Mouse (Mus musculus) midbrain, embryonic 12.5 days (tissue): ENCODE results near the gene Saysd1. TPM values are rescaled to one million over a fixed set of nuclear protein-coding genes. Genes with fewer than 3 reads are reported as not detected.

ENCODE experiments used
- ATAC-seq: fragments of 200-750 bp; cut with Nextera tagmentation; 2 replicates; pipeline ENCODE4 v1.8.0; 2017; ENCODE audit warnings: low read depth, moderate TSS enrichment, moderate library complexity; ENCODE audit not compliant: low FRiP score
- H3K27ac ChIP-seq: fragments of 300-500 bp; sonication (generic); replicated peaks from 2 replicates; pipeline ENCODE4 v1.5.1; 2016; ENCODE audit warnings: mild to moderate bottlenecking
- H3K27me3 ChIP-seq: fragments of 300-500 bp; sonication (generic); 2 replicates; pipeline ENCODE4 v1.6.1; 2016; ENCODE audit warnings: mild to moderate bottlenecking
- H3K36me3 ChIP-seq: fragments of 300-500 bp; sonication (generic); 2 replicates; pipeline ENCODE4 v1.6.1; 2016
- H3K4me1 ChIP-seq: fragments of 300-500 bp; sonication (generic); 2 replicates; pipeline ENCODE4 v1.6.1; 2016
- H3K4me2 ChIP-seq: fragments of 300-500 bp; sonication (generic); replicated peaks from 2 replicates; pipeline ENCODE4 v1.6.1; 2016; ENCODE audit warnings: mild to moderate bottlenecking, moderate library complexity
- H3K4me3 ChIP-seq: fragments of 300-500 bp; sonication (generic); 2 replicates; pipeline ENCODE4 v1.5.1; 2016; ENCODE audit warnings: mild to moderate bottlenecking
- H3K9ac ChIP-seq: fragments of 300-500 bp; sonication (generic); replicated peaks from 2 replicates; pipeline ENCODE4 v1.6.1; 2016; ENCODE audit warnings: mild to moderate bottlenecking, moderate library complexity
- H3K9me3 ChIP-seq: fragments of 300-500 bp; sonication (generic); 2 replicates; pipeline ENCODE4 v1.6.1; 2016; ENCODE audit warnings: mild to moderate bottlenecking
- WGBS: fragments of 180-500 bp; shearing (Covaris S2); methylation state at CpG from one replicate; pipeline ENCODE4 v1.1.7; 2016; 5-methylcytosine and 5-hydroxymethylcytosine counted together
- polyA plus RNA-seq: library from polyadenylated mRNA; unstranded; fragments of >200 nt; fragmentation: Nextera tagmentation; extraction: Ambion mirVana; gene quantifications from 2 replicates; pipeline ENCODE4 v1.2.1, GENCODE M21; 2016

Saysd1 gene
- 11.2 and 12.1 TPM in 2 replicates for polyA plus RNA-seq

DNA sequence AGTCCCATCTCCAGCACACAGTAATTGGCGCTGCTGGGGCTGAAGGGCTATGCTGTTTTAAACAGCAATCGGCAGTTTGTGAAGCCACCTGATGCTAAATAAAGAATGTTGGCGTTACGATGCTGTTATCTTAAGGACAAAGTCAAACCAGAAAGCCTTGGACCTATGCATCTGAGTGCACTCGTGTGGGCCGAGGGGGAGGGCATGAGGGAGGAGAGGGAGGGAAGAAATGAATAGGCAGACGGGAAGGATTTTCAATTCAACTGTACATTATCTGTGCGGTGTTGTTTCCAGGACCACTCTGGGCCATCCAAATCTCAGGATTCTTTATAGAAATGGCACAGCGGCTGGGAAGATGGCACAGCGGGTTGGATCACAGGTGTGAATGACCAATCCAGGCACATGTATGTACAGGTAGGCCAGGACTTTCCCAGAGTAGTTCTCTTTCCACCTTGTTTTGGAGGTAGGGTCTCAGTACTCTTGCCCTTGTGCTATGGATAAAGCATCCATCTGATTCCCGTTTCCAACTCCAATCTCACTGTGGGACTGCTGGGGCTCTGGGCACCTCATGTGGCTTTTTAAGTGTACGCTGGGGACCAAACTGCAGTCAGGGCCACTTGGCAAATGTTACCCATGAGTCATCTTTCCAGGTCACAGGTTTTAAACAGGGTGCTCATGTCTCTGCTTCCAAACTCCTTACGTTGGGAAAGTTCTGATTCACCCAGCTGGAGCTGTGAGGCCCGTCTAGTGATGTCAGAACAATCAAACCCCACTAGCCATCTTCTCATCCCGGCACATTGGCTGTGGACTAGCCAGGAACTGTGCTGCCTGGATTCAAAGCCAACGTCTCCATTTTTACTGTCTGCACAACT lies at the start of gene Saysd1:
Gene Saysd1, minus strand, starts transcription at position 51 of the 872 bp plus-strand sequence.
- H3K4me3 ChIP-seq, result no peak within 1 kb of the TSS
- no peaks in the 10 kb centered on the region for H3K27me3 ChIP-seq
- no peak within 1 kb of the TSS for H3K27ac ChIP-seq
- no peak within 1 kb of the TSS for H3K4me2 ChIP-seq
- H3K9me3 ChIP-seq, result no peaks in the 10 kb centered on the region
- ATAC-seq, result no peak
- peaks cover 19% of the 10 kb centered on the region for H3K36me3 ChIP-seq
- WGBS, result 87% methylated on average over 16 of the region's 16 CpGs
- peaks cover 3% of the 10 kb centered on the region for H3K4me1 ChIP-seq
- H3K9ac ChIP-seq, result no peak within 1 kb of the TSS

DNA sequence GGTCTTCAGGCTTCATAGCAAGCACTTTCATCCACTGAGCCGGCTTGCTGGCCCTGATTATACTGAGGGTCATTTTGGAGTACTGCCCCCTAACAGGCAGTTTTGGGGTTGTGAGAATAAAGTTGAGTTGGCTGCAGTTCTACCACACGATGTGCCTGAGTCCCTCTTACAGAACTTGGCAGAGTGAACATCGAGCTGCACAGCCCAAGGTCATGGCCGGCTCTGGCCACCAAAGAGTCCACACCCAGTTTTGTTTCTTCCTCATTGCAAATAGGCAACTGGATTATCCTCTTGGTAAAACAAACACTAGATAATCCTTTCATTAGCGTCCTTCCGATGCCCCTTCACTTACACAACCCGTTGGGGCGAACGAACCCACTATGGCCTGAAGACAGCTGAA lies 47.1 kb upstream of the Saysd1 start:
- Histone ChIP-seq H3K27ac (no peak overlapping the region), H3K4me1 (peaks cover 30% of the 10 kb centered on the region), H3K4me3 (no peak overlapping the region), H3K9me3 (no peaks in the 10 kb centered on the region), H3K27me3 (peaks cover 7% of the 10 kb centered on the region), H3K9ac (no peak overlapping the region), H3K36me3 (no peaks in the 10 kb centered on the region), H3K4me2 (no peak overlapping the region)
- no peak for ATAC-seq
- WGBS, result 68% methylated on average over 9 of the region's 9 CpGs

DNA sequence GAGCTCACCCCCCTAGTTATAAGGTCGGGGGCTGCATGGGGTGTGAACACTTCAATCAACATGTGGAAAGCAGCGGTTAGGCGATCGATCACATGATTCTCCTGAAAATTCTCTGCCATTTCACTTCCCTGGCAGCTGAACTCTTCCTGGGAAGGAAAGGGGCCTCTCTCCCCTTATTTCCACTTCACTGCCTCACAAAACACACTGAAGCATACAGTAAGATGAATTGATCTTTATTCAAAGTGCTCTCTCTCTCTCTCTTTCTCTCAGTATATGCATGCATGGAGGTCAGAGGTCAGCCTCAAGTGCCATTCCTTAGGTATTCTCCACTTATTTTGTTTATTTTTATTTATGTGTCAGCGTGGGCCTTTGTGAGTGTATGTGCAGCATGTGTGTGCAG lies 45.4 kb upstream of the Saysd1 start:
- H3K4me2 ChIP-seq, result no peak overlapping the region
- no peak for ATAC-seq
- no peaks in the 10 kb centered on the region for H3K36me3 ChIP-seq
- peaks cover 46% of the 10 kb centered on the region for H3K4me1 ChIP-seq
- no peak overlapping the region for H3K27ac ChIP-seq
- no peak overlapping the region for H3K9ac ChIP-seq
- H3K9me3 ChIP-seq, result no peaks in the 10 kb centered on the region
- no peak overlapping the region for H3K4me3 ChIP-seq
- WGBS, result 46% methylated on average over 5 of the region's 5 CpGs
- H3K27me3 ChIP-seq, result peaks cover 18% of the 10 kb centered on the region

DNA sequence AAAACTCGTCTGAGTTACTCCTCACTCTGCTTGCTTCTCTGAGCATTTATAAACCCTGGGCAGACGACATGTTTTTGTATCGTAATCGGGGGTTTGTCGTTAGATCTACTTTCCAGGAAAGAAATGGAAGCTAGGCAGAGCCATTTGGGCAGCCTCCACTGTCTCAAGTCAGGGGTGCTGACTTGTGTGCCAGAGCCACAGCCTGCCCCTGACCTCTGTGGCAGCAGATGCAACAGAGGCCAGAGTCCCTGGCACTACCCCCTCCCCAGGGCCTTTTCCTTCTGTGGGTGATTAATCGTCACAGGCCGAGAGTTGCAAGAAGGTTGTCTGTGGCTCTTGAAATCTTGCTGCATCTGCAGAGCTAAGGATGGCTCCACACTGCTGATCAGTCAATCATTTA lies 44.3 kb upstream of the Saysd1 start:
- peaks cover 52% of the 10 kb centered on the region for H3K4me1 ChIP-seq
- H3K4me2 ChIP-seq, result no peak overlapping the region
- no peaks in the 10 kb centered on the region for H3K9me3 ChIP-seq
- H3K4me3 ChIP-seq, result no peak overlapping the region
- no peak for ATAC-seq
- H3K9ac ChIP-seq, result no peak overlapping the region
- no peak overlapping the region for H3K27ac ChIP-seq
- no peaks in the 10 kb centered on the region for H3K36me3 ChIP-seq
- 82% methylated on average over 7 of the region's 7 CpGs for WGBS
- H3K27me3 ChIP-seq, result peaks cover 18% of the 10 kb centered on the region

DNA sequence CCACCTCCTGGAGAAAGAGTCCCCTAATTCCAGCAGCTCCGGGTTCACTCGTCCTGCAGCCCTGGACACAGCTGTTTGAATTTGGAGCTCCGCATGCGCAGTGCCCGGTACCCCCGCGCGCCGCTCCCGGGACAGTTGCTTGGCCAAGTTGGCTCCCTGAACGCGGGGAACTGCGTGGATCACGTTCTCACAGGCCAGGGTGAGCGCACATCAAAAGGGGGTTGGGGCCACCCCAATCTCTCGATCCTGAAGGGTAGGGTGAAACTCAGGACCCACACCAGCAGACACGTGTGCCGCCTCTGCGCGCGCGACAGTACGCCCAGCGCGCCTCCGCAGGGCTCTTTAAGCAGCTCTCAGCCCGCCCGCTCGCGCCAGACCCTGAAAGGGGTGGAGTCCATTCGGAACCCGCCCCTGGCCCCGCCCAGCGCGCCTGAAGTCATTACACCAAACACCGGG lies 43.2 kb upstream of the Saysd1 start, which contains the start of gene Kcnk5:
Gene Kcnk5, minus strand, starts transcription at position 344 of the 456 bp plus-strand sequence.
- Histone ChIP-seq H3K4me3 (peak within 1 kb of the TSS; percentile 60), H3K9me3 (no peaks in the 10 kb centered on the region), H3K4me2 (peak within 1 kb of the TSS; percentile 94), H3K27ac (no peak within 1 kb of the TSS; the same call in 1 of the 2 replicates), H3K9ac (peak within 1 kb of the TSS; percentile 56), H3K4me1 (peaks cover 52% of the 10 kb centered on the region), H3K27me3 (peaks cover 18% of the 10 kb centered on the region), H3K36me3 (no peaks in the 10 kb centered on the region)
- under 1% methylated on average over 36 of the region's 36 CpGs for WGBS
- ATAC-seq, result peak; percentile 93

DNA sequence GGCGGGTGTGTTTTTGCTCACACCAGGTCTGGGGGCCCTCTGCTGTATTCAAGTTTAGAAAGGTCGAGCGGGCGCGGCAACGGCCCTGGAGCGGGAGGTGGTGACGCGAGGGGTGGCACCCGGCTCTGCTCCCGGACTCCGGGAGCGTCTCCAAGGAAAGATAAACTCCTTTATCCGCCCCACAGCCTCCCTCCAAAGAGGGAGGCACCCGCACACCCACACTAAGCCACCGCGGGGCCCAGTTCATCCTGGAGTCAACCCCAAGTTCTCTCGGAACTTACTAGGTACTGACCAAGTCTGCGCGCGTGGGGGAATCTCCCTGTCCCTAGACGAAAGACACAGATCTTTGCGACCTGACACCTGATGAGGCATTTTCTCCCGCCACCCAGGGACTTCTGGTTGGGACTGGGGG lies 42.4 kb upstream of the Saysd1 start:
- H3K4me2 ChIP-seq, result peak overlapping the region; percentile 94
- 0% methylated on average over 24 of the region's 24 CpGs for WGBS
- ATAC-seq, result 0 out of 2 replicates have a peak, but pooled peaks have one; percentile 1
- H3K4me1 ChIP-seq, result peaks cover 52% of the 10 kb centered on the region
- H3K9me3 ChIP-seq, result no peaks in the 10 kb centered on the region
- peak overlapping the region; percentile 60 for H3K4me3 ChIP-seq
- H3K27me3 ChIP-seq, result peaks cover 18% of the 10 kb centered on the region
- H3K27ac ChIP-seq, result no peak overlapping the region
- peak overlapping the region; percentile 56 for H3K9ac ChIP-seq
- no peaks in the 10 kb centered on the region for H3K36me3 ChIP-seq

DNA sequence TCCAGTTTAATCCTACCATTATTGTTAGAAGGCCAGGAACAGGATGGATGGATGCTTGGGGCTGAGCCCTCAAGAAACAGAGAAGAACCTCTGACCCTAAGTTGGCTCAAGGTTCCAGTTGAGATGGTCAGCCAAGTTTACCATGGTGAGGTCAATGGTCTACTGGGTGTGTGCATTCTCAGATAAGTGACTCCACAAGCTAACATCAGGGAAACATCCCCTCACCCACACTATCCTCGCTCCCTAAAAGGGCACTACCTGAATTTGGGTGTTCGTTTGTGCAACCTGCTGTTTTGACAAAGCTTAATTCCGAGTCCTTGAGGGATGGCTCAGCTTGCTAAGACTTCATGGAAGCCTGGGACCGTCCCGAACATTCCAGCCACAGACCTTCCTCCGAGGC lies 42.0 kb upstream of the Saysd1 start:
- Histone ChIP-seq H3K27ac (no peak overlapping the region), H3K4me1 (peaks cover 52% of the 10 kb centered on the region), H3K36me3 (no peaks in the 10 kb centered on the region), H3K4me3 (peak overlapping the region; percentile 60), H3K27me3 (peaks cover 18% of the 10 kb centered on the region), H3K9ac (peak overlapping the region; percentile 56; the same call in 1 of the 2 replicates), H3K9me3 (no peaks in the 10 kb centered on the region), H3K4me2 (peak overlapping the region; percentile 94)
- ATAC-seq, result no peak
- 8% methylated on average over 6 of the region's 6 CpGs for WGBS

DNA sequence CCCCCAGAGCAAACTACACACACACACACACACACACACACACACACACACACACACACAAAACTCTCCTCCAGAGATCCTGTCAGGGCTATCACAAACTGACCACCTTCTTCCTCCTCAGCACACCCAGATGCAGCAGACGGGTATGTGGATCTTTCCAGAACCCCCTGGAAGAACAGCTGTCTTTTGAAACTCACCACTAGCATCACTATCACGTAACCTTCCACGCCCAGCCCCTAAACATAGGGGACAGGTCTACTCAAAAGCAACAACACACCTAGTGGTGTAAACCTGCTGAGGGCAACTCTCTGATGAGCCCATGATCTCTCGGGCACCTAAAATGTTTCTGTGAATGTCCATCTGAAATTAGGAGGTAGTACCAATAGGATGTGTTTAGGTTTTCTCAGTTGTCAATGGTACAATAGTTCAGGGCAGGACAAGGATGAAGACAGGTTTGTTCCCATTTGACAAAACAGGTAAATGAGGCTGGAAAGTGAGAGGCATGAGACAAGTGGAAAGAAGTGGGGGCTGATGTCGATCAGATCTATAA lies 41.5 kb upstream of the Saysd1 start:
- H3K27me3 ChIP-seq, result peaks cover 18% of the 10 kb centered on the region
- H3K4me3 ChIP-seq, result peak overlapping the region; percentile 60; the same call in 1 of the 2 replicates
- peaks cover 52% of the 10 kb centered on the region for H3K4me1 ChIP-seq
- 71% methylated on average over 5 of the region's 5 CpGs for WGBS
- H3K27ac ChIP-seq, result no peak overlapping the region
- no peaks in the 10 kb centered on the region for H3K9me3 ChIP-seq
- no peak for ATAC-seq
- H3K9ac ChIP-seq, result no peak overlapping the region
- peak overlapping the region; percentile 94 for H3K4me2 ChIP-seq
- no peaks in the 10 kb centered on the region for H3K36me3 ChIP-seq

DNA sequence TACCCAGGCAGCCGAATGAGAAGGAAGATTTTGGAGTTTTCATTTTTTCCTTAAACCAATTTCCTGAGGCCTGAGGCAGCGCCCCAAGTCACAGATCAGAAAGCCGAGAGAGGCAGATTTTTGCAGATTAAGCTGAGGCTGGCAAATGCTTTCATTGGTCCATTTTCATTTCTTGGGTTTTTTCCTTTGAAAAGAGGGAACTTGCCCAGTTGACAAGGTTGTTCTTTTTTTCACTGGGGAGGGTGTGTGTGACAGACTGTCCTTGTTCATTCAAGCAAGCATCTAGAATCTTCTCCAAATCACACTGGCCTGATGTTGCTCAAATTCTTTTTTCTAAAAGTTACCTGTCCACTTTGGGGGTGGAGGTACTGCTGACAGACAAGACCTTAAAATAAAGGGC lies 40.7 kb upstream of the Saysd1 start:
- no peaks in the 10 kb centered on the region for H3K9me3 ChIP-seq
- H3K36me3 ChIP-seq, result no peaks in the 10 kb centered on the region
- no peak overlapping the region for H3K27ac ChIP-seq
- ATAC-seq, result no peak
- 13% methylated on average over 3 of the region's 3 CpGs for WGBS
- H3K4me3 ChIP-seq, result no peak overlapping the region
- peaks cover 18% of the 10 kb centered on the region for H3K27me3 ChIP-seq
- H3K4me2 ChIP-seq, result peak overlapping the region; percentile 94
- no peak overlapping the region for H3K9ac ChIP-seq
- peaks cover 48% of the 10 kb centered on the region for H3K4me1 ChIP-seq

DNA sequence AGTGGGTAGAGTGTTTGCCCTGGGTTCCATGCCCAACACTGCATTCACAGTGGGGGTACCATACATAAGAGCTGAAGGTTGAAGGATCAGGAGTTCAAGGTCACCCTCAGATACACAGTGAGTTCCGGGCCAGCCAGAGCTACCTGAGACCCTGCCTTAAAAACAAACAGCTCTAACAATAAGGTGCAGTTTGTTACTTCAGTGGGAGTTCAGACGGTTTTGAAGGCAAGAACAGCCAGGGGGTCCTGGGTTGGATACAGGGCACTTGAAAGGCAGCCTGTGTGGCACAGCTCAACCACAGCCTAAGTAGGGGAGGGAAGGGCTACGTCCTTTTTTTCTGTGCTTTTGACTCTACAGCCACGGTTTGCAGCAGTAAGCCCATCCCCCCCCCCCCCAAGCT lies 40.3 kb upstream of the Saysd1 start:
- Histone ChIP-seq H3K36me3 (no peaks in the 10 kb centered on the region), H3K27ac (no peak overlapping the region), H3K4me1 (peaks cover 43% of the 10 kb centered on the region), H3K9me3 (no peaks in the 10 kb centered on the region), H3K27me3 (peaks cover 18% of the 10 kb centered on the region), H3K4me3 (no peak overlapping the region), H3K4me2 (peak overlapping the region; percentile 22), H3K9ac (no peak overlapping the region)
- ATAC-seq, result no peak
- WGBS, result 10% methylated on average over 4 of the region's 4 CpGs

DNA sequence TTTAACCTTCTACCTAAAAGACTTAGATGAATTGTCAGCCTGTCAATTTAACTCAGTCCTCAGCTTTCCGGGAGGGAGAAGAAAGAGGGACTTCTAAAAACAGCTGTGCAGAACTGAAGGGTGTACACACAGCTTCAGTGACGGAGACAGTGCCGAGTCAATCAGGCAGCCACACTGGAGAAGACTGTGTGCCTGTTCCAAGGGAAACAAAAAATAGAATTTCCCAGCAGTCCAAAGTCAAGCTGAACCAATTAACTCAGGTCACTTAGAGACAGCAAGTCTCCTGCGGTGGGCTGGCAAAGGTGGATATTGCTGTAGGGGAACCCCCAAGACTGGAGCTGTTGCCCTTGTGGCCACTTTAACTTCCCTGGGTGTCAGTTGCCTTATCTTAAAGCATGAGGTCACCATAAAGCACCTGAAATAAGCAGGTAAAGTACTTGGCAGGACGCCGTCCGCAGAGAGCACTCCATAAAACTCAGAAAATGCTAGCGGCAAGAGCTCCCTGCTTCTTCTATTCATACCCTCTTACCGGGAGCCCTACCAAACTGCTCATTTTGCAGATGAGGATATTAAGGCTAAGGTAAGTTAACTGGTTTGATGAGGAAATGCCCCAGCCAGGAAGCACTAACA lies 39.3 kb upstream of the Saysd1 start:
- WGBS, result 72% methylated on average over 9 of the region's 9 CpGs
- H3K4me2 ChIP-seq, result no peak overlapping the region
- H3K4me1 ChIP-seq, result peaks cover 40% of the 10 kb centered on the region

DNA sequence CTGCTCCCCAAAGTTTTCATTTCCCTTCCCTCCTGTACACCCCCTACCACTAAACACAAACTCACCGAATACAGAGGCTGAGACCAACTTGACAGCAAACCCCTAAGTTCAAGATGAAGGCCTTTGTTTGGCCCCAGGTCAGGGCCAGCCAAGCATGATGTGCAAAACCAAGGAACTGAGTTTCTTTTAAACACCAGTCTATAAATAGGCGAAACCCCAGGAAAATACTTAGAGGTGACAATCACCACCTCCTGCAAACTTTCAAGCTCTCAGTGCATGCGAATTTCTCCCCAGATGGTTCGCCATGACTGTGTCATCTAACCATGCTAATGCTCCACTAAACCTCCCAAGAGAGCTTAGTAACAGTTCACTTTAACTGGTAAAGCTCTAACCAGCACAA lies 37.4 kb upstream of the Saysd1 start:
- Histone ChIP-seq H3K4me2 (no peak overlapping the region), H3K27ac (no peak overlapping the region), H3K27me3 (peaks cover 13% of the 10 kb centered on the region), H3K9ac (no peak overlapping the region), H3K4me3 (no peak overlapping the region), H3K4me1 (peaks cover 32% of the 10 kb centered on the region), H3K36me3 (no peaks in the 10 kb centered on the region), H3K9me3 (no peaks in the 10 kb centered on the region)
- WGBS, result 89% methylated on average over 4 of the region's 4 CpGs
- no peak for ATAC-seq

More for the DNA sequence above, 39.3 kb upstream of the Saysd1 start:
- H3K9ac ChIP-seq, result no peak overlapping the region
- no peaks in the 10 kb centered on the region for H3K9me3 ChIP-seq
- no peak overlapping the region for H3K27ac ChIP-seq
- H3K4me3 ChIP-seq, result no peak overlapping the region
- no peaks in the 10 kb centered on the region for H3K36me3 ChIP-seq
- no peak for ATAC-seq
- H3K27me3 ChIP-seq, result peaks cover 18% of the 10 kb centered on the region
